Mouse (Mus musculus) limb, embryonic 10.5 days (tissue): ENCODE measurements at regions not wholly inside any gene's neighbourhood (a gene's known extent, or its start where the extent isn't known, plus 50 kb on each side); places are given as distances from the start of the nearest gene placed in this dataset.

Source experiments
- DNase-seq: peaks from one replicate; pipeline ENCODE4 v3.0.0-alpha.2; 2017; ENCODE audit warnings: low spot score
- H3K27ac ChIP-seq: fragments of 300-500 bp; sonication (generic); 2 replicates; pipeline ENCODE4 v1.5.1; 2016; ENCODE audit warnings: mild to moderate bottlenecking
- H3K27me3 ChIP-seq: fragments of 300-500 bp; sonication (generic); 2 replicates; pipeline ENCODE4 v1.6.1; 2016; ENCODE audit warnings: low read depth, mild to moderate bottlenecking; ENCODE audit not compliant: poor library complexity, severe bottlenecking
- H3K36me3 ChIP-seq: fragments of 300-500 bp; sonication (generic); 2 replicates; pipeline ENCODE4 v1.6.1; 2016; ENCODE audit warnings: mild to moderate bottlenecking, moderate library complexity
- H3K4me1 ChIP-seq: fragments of 300-500 bp; sonication (generic); 2 replicates; pipeline ENCODE4 v1.6.1; 2016
- H3K4me3 ChIP-seq: fragments of 300-500 bp; sonication (generic); 2 replicates; pipeline ENCODE4 v1.5.1; 2016; ENCODE audit warnings: mild to moderate bottlenecking, moderate library complexity
- H3K9me3 ChIP-seq: fragments of 300-500 bp; sonication (generic); replicated peaks from 2 replicates; pipeline ENCODE4 v1.6.1; 2016; ENCODE audit warnings: mild to moderate bottlenecking
- WGBS: fragments of 180-500 bp; shearing (Covaris S2); methylation state at CpG from one replicate; pipeline ENCODE4 v1.1.7; 2016; 5-methylcytosine and 5-hydroxymethylcytosine counted together

GRCm38 (mm10) chr3:80211323-80212109, 327.2 kb downstream of the Fam198b start:
- WGBS, result 83% methylated on average over 3 of the region's 3 CpGs
- Histone ChIP-seq H3K9me3 (no peaks in the 10 kb centered on the region), H3K4me1 (no peaks in the 10 kb centered on the region), H3K4me3 (no peak overlapping the region), H3K27me3 (no peaks in the 10 kb centered on the region), H3K36me3 (no peaks in the 10 kb centered on the region), H3K27ac (no peak overlapping the region)
- DNase-seq, result no peak

- no peaks in the 10 kb centered on the region for H3K9me3 ChIP-seq
- H3K4me1 ChIP-seq, result no peaks in the 10 kb centered on the region
- no peak overlapping the region for H3K4me3 ChIP-seq
- H3K36me3 ChIP-seq, result no peaks in the 10 kb centered on the region
- DNase-seq, result no peak
- 61% methylated on average over 5 of the region's 5 CpGs for WGBS
- no peaks in the 10 kb centered on the region for H3K27me3 ChIP-seq
- no peak overlapping the region for H3K27ac ChIP-seq
Observed at GRCm38 (mm10) chr3:80248611-80249010, 364.3 kb downstream of the Fam198b start.

GRCm38 (mm10) chr3:80249974-80250373, 365.6 kb downstream of the Fam198b start:
- H3K27me3 ChIP-seq, result no peaks in the 10 kb centered on the region
- H3K4me3 ChIP-seq, result no peak overlapping the region
- no peak for DNase-seq
- WGBS, result 80% methylated on average over 3 of the region's 3 CpGs
- no peak overlapping the region for H3K27ac ChIP-seq
- H3K9me3 ChIP-seq, result no peaks in the 10 kb centered on the region
- no peaks in the 10 kb centered on the region for H3K4me1 ChIP-seq
- H3K36me3 ChIP-seq, result no peaks in the 10 kb centered on the region

- 92% methylated on average over 3 of the region's 3 CpGs for WGBS
- Histone ChIP-seq H3K4me1 (no peaks in the 10 kb centered on the region), H3K9me3 (no peaks in the 10 kb centered on the region), H3K4me3 (no peak overlapping the region), H3K27me3 (no peaks in the 10 kb centered on the region), H3K27ac (no peak overlapping the region), H3K36me3 (no peaks in the 10 kb centered on the region)
- DNase-seq, result no peak
Observed at GRCm38 (mm10) chr3:80255304-80255703, 371.0 kb downstream of the Fam198b start.

GRCm38 (mm10) chr3:80256383-80256782, 372.1 kb downstream of the Fam198b start:
- Histone ChIP-seq H3K4me1 (no peaks in the 10 kb centered on the region), H3K36me3 (no peaks in the 10 kb centered on the region), H3K9me3 (no peaks in the 10 kb centered on the region), H3K27me3 (no peaks in the 10 kb centered on the region), H3K4me3 (no peak overlapping the region), H3K27ac (no peak overlapping the region)
- no peak for DNase-seq
- 91% methylated on average over 3 of the region's 3 CpGs for WGBS

GRCm38 (mm10) chr3:80263095-80263494, 378.8 kb downstream of the Fam198b start:
- Histone ChIP-seq H3K27me3 (no peaks in the 10 kb centered on the region), H3K4me1 (no peaks in the 10 kb centered on the region), H3K36me3 (no peaks in the 10 kb centered on the region), H3K9me3 (no peaks in the 10 kb centered on the region), H3K4me3 (no peak overlapping the region), H3K27ac (no peak overlapping the region)
- 89% methylated on average over 2 of the region's 2 CpGs for WGBS
- DNase-seq, result no peak

- WGBS, result 80% methylated on average over 1 of the region's 1 CpGs
- no peaks in the 10 kb centered on the region for H3K9me3 ChIP-seq
- no peak for DNase-seq
Observed at GRCm38 (mm10) chr3:80284656-80285055, 400.3 kb downstream of the Fam198b start.

GRCm38 (mm10) chr3:80285246-80285645, 400.9 kb downstream of the Fam198b start:
- Histone ChIP-seq H3K9me3 (no peaks in the 10 kb centered on the region), H3K36me3 (no peaks in the 10 kb centered on the region), H3K27me3 (no peaks in the 10 kb centered on the region), H3K4me3 (no peak overlapping the region), H3K27ac (no peak overlapping the region), H3K4me1 (no peaks in the 10 kb centered on the region)
- no peak for DNase-seq
- 82% methylated on average over 3 of the region's 3 CpGs for WGBS

More at GRCm38 (mm10) chr3:80284656-80285055, 400.3 kb downstream of the Fam198b start:
- Histone ChIP-seq H3K4me3 (no peak overlapping the region), H3K36me3 (no peaks in the 10 kb centered on the region), H3K27ac (no peak overlapping the region), H3K27me3 (no peaks in the 10 kb centered on the region), H3K4me1 (no peaks in the 10 kb centered on the region)

GRCm38 (mm10) chr3:80293485-80293884, 409.2 kb downstream of the Fam198b start:
- Histone ChIP-seq H3K4me3 (no peak overlapping the region), H3K36me3 (no peaks in the 10 kb centered on the region), H3K9me3 (no peaks in the 10 kb centered on the region), H3K4me1 (no peaks in the 10 kb centered on the region), H3K27me3 (no peaks in the 10 kb centered on the region), H3K27ac (no peak overlapping the region)
- 91% methylated on average over 4 of the region's 4 CpGs for WGBS
- DNase-seq, result no peak

- WGBS, result 83% methylated on average over 4 of the region's 4 CpGs
Observed at GRCm38 (mm10) chr3:80307632-80308031, 423.3 kb downstream of the Fam198b start.

GRCm38 (mm10) chr3:80309931-80310330, 425.6 kb downstream of the Fam198b start:
- Histone ChIP-seq H3K36me3 (no peaks in the 10 kb centered on the region), H3K27me3 (no peaks in the 10 kb centered on the region), H3K9me3 (no peaks in the 10 kb centered on the region), H3K27ac (no peak overlapping the region), H3K4me1 (no peaks in the 10 kb centered on the region), H3K4me3 (no peak overlapping the region)
- 80% methylated on average over 4 of the region's 4 CpGs for WGBS
- DNase-seq, result no peak

More at GRCm38 (mm10) chr3:80307632-80308031, 423.3 kb downstream of the Fam198b start:
- no peaks in the 10 kb centered on the region for H3K36me3 ChIP-seq
- no peaks in the 10 kb centered on the region for H3K27me3 ChIP-seq
- H3K27ac ChIP-seq, result no peak overlapping the region
- H3K4me3 ChIP-seq, result no peak overlapping the region
- no peaks in the 10 kb centered on the region for H3K4me1 ChIP-seq
- H3K9me3 ChIP-seq, result no peaks in the 10 kb centered on the region
- no peak for DNase-seq

GRCm38 (mm10) chr3:80311689-80312088, 427.4 kb downstream of the Fam198b start:
- no peaks in the 10 kb centered on the region for H3K36me3 ChIP-seq
- no peaks in the 10 kb centered on the region for H3K4me1 ChIP-seq
- DNase-seq, result no peak
- no peaks in the 10 kb centered on the region for H3K9me3 ChIP-seq
- no peak overlapping the region for H3K4me3 ChIP-seq
- H3K27ac ChIP-seq, result no peak overlapping the region
- H3K27me3 ChIP-seq, result no peaks in the 10 kb centered on the region
- 93% methylated on average over 2 of the region's 2 CpGs for WGBS

- 91% methylated on average over 3 of the region's 3 CpGs for WGBS
- Histone ChIP-seq H3K27me3 (no peaks in the 10 kb centered on the region), H3K27ac (no peak overlapping the region), H3K4me3 (no peak overlapping the region), H3K36me3 (no peaks in the 10 kb centered on the region), H3K4me1 (no peaks in the 10 kb centered on the region), H3K9me3 (no peaks in the 10 kb centered on the region)
- no peak for DNase-seq
Observed at GRCm38 (mm10) chr3:80322291-80322690, 438.0 kb downstream of the Fam198b start.

- H3K27ac ChIP-seq, result no peak overlapping the region
- WGBS, result 96% methylated on average over 2 of the region's 2 CpGs
- no peaks in the 10 kb centered on the region for H3K4me1 ChIP-seq
- H3K36me3 ChIP-seq, result no peaks in the 10 kb centered on the region
- H3K9me3 ChIP-seq, result no peaks in the 10 kb centered on the region
- DNase-seq, result no peak
- no peaks in the 10 kb centered on the region for H3K27me3 ChIP-seq
- H3K4me3 ChIP-seq, result no peak overlapping the region
Observed at GRCm38 (mm10) chr3:80324726-80325125, 440.4 kb downstream of the Fam198b start.
